Mouse (Mus musculus) stomach, postnatal 0 days (tissue): ENCODE data around the gene Cass4.

Source experiments
- CTCF ChIP-seq: IDR thresholded peaks from 2 replicates; pipeline ENCODE4 v1.5.1; 2016; ENCODE audit warnings: antibody characterized with exemption, low read depth, mild to moderate bottlenecking, moderate library complexity
- EP300 ChIP-seq: optimal IDR thresholded peaks from 2 replicates; pipeline ENCODE3; 2016; ENCODE audit warnings: antibody characterized with exemption

- TF ChIP-seq CTCF (no peak), EP300 (no peak)
Measured at GRCm38 (mm10) chr2:172345258-172345738, 48.3 kb upstream of the Cass4 start, which contains the start of gene Fam210b.
